Mouse (Mus musculus) forebrain, embryonic 15.5 days (tissue): Measurements from ENCODE around the gene Chd1. TPM values are rescaled to one million over a fixed set of nuclear protein-coding genes. Genes with fewer than 3 reads are reported as not detected.

Source experiments
- ATAC-seq: fragments of 200-750 bp; cut with Nextera tagmentation; replicated peaks from 2 replicates; pipeline ENCODE4 v1.8.0; 2017; ENCODE audit warnings: mild to moderate bottlenecking, moderate TSS enrichment, moderate library complexity
- H3K27ac ChIP-seq: fragments of 300-500 bp; sonication (generic); replicated peaks from 2 replicates; pipeline ENCODE4 v1.5.1; 2015; ENCODE audit warnings: mild to moderate bottlenecking, inconsistent platforms
- H3K27me3 ChIP-seq: fragments of 300-500 bp; sonication (generic); 2 replicates; pipeline ENCODE4 v1.6.1; 2015; ENCODE audit warnings: inconsistent platforms
- H3K36me3 ChIP-seq: fragments of 300-500 bp; sonication (generic); 2 replicates; pipeline ENCODE4 v1.6.1; 2015; ENCODE audit warnings: mild to moderate bottlenecking, inconsistent platforms
- H3K4me1 ChIP-seq: fragments of 300-500 bp; sonication (generic); 2 replicates; pipeline ENCODE4 v1.6.1; 2015; ENCODE audit warnings: inconsistent platforms
- H3K4me2 ChIP-seq: fragments of 300-500 bp; sonication (generic); replicated peaks from 2 replicates; pipeline ENCODE4 v1.6.1; 2015; ENCODE audit warnings: mild to moderate bottlenecking, inconsistent platforms
- H3K4me3 ChIP-seq: fragments of 300-500 bp; sonication (generic); 2 replicates; pipeline ENCODE4 v1.5.1; 2015; ENCODE audit warnings: mild to moderate bottlenecking, inconsistent platforms
- H3K9ac ChIP-seq: fragments of 300-500 bp; sonication (generic); replicated peaks from 2 replicates; pipeline ENCODE4 v1.6.1; 2015; ENCODE audit warnings: mild to moderate bottlenecking, inconsistent platforms
- H3K9me3 ChIP-seq: fragments of 300-500 bp; sonication (generic); 2 replicates; pipeline ENCODE4 v1.6.1; 2016; ENCODE audit warnings: inconsistent platforms
- WGBS: fragments of 180-500 bp; shearing (Covaris S2); methylation state at CpG from one replicate; pipeline ENCODE4 v1.1.7; 2015; ENCODE audit warnings: mixed read lengths; 5-methylcytosine and 5-hydroxymethylcytosine counted together
- polyA plus RNA-seq: library from polyadenylated mRNA; unstranded; fragments of >200 nt; fragmentation: Nextera tagmentation; extraction: Ambion mirVana; gene quantifications from 2 replicates; pipeline ENCODE4 v1.2.1, GENCODE M21; 2015

Gene Chd1
- polyA plus RNA-seq, 1 experiment from 2014 or later = 26.6 TPM

GRCm38 (mm10) chr17:15817096-15817450 is 112.3 kb downstream of the Chd1 start:
- Histone ChIP-seq H3K9ac (no peak overlapping the region), H3K4me3 (no peak overlapping the region), H3K4me2 (no peak overlapping the region), H3K9me3 (no peaks in the 10 kb centered on the region), H3K4me1 (peaks cover 58% of the 10 kb centered on the region), H3K27ac (no peak overlapping the region), H3K36me3 (peaks cover 17% of the 10 kb centered on the region; the same call in 1 of the 2 replicates), H3K27me3 (no peaks in the 10 kb centered on the region)
- 95% methylated on average over 5 of the region's 5 CpGs for WGBS
- no peak for ATAC-seq

- Histone ChIP-seq H3K9me3 (no peaks in the 10 kb centered on the region), H3K9ac (no peak overlapping the region), H3K27ac (no peak overlapping the region), H3K27me3 (no peaks in the 10 kb centered on the region), H3K4me1 (peaks cover 57% of the 10 kb centered on the region), H3K4me3 (no peak overlapping the region), H3K4me2 (no peak overlapping the region), H3K36me3 (peaks cover 17% of the 10 kb centered on the region; the same call in 1 of the 2 replicates)
- no peak for ATAC-seq
- WGBS = 96% methylated on average over 2 of the region's 2 CpGs
These were observed 112.9 kb downstream of the Chd1 start for GRCm38 (mm10) chr17:15817634-15818033.

DNA sequence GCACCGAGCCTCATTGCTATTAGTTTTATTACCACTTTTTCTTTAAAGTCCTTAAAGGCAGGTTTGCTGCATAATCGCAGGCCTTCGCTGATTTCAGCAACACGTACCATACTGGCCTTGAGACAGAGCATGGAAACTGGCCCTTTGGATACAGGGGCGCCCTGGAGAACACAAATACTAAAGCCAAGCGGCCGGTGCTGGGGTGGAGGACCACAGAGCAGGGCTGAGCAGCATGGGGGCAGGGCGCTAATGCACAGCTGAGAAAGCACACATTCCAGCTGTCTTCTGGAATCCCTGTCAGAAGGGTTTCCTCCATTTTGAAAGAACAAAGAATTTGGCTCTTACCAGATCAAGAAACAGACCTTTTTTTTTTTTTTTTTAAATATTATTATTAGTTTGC is 113.6 kb downstream of the Chd1 start:
- ATAC-seq = no peak
- Histone ChIP-seq H3K9me3 (no peaks in the 10 kb centered on the region), H3K9ac (no peak overlapping the region), H3K36me3 (peaks cover 17% of the 10 kb centered on the region; the same call in 1 of the 2 replicates), H3K27me3 (no peaks in the 10 kb centered on the region), H3K4me2 (no peak overlapping the region), H3K27ac (no peak overlapping the region), H3K4me1 (peaks cover 57% of the 10 kb centered on the region), H3K4me3 (no peak overlapping the region)
- 85% methylated on average over 8 of the region's 8 CpGs for WGBS

DNA sequence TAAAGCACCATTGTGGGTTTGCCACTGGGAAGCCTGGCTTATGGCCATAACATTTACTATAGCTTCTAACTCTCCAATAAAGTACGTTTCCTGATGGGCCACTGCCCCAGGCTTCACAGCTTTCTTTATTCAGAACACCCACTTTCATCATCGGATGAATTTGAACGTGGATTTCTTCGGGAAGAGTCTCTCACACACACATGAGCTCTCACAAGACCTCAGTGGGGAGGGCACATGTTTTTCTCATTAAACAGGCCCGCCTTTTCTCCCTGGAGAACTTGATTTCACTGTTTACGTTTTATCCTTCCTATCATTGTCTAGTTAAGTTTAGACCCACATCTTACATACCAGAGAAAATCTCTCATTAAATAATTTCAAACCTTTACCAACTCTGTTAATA is 115.4 kb downstream of the Chd1 start:
- Histone ChIP-seq H3K4me3 (no peak overlapping the region), H3K9ac (no peak overlapping the region), H3K27ac (no peak overlapping the region), H3K36me3 (peaks cover 17% of the 10 kb centered on the region; the same call in 1 of the 2 replicates), H3K9me3 (no peaks in the 10 kb centered on the region), H3K4me2 (no peak overlapping the region), H3K4me1 (peaks cover 57% of the 10 kb centered on the region), H3K27me3 (no peaks in the 10 kb centered on the region)
- 64% methylated on average over 6 of the region's 6 CpGs for WGBS
- ATAC-seq = no peak

DNA sequence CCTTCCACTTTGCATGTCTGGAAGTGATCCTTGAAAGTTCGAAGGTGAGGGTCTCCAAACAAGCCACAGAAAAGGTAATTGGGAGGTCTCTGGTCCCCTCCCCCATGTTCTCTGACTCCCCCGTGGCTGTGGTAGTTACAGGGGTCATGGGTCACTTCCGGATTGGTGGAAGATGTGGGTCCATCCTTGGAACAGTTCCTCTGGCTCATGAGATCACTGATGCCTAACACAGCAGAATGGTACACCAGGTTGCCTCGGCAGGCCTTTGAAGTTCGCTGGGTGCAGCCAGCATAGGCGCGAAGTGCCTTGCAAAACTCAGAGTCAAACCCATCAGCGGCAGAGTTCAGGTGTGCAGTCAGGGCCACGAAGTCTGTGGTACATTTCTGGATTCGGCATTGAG is 116.0 kb downstream of the Chd1 start:
- no peak for ATAC-seq
- H3K4me3 ChIP-seq = no peak overlapping the region
- H3K4me2 ChIP-seq = no peak overlapping the region
- no peaks in the 10 kb centered on the region for H3K27me3 ChIP-seq
- 87% methylated on average over 10 of the region's 10 CpGs for WGBS
- no peaks in the 10 kb centered on the region for H3K9me3 ChIP-seq
- H3K4me1 ChIP-seq = peaks cover 53% of the 10 kb centered on the region
- peaks cover 17% of the 10 kb centered on the region; the same call in 1 of the 2 replicates for H3K36me3 ChIP-seq
- H3K27ac ChIP-seq = no peak overlapping the region
- H3K9ac ChIP-seq = no peak overlapping the region

GRCm38 (mm10) chr17:15821706-15822105 is 116.9 kb downstream of the Chd1 start:
- Histone ChIP-seq H3K9ac (no peak overlapping the region), H3K4me1 (peaks cover 50% of the 10 kb centered on the region), H3K36me3 (peaks cover 17% of the 10 kb centered on the region; the same call in 1 of the 2 replicates), H3K27ac (no peak overlapping the region), H3K4me2 (no peak overlapping the region), H3K4me3 (no peak overlapping the region), H3K27me3 (no peaks in the 10 kb centered on the region), H3K9me3 (no peaks in the 10 kb centered on the region)
- ATAC-seq = no peak
- 86% methylated on average over 4 of the region's 4 CpGs for WGBS

Other genes with a start within 250 kb of the Chd1 start
- 238 and 248 TPM in 2 replicates for gene Psmb1, start 205.2 kb upstream of the Chd1 start, polyA plus RNA-seq
- gene Tbp, start 205.1 kb upstream of the Chd1 start, polyA plus RNA-seq = 69.3 and 71.3 TPM in 2 replicates
- gene Pdcd2, start 177.7 kb upstream of the Chd1 start, polyA plus RNA-seq = 60.0 and 64.7 TPM in 2 replicates
- 1.4 and 2.2 TPM in 2 replicates for gene Prdm9, start 140.6 kb upstream of the Chd1 start, polyA plus RNA-seq
- gene Rgmb, start 126.1 kb downstream of the Chd1 start, polyA plus RNA-seq = 48.2 and 51.9 TPM in 2 replicates